Mouse (Mus musculus): ENCODE measurements at regions not wholly inside any gene's neighbourhood (a gene's known extent, or its start where the extent isn't known, plus 50 kb on each side); places are given as distances from the start of the nearest gene placed in this dataset.

- no peaks in the 10 kb centered on the region for H3K9me3 ChIP-seq (replicated peaks)
- peaks cover 11% of the 10 kb centered on the region; the same call in 1 of the 2 replicates for H3K27me3 ChIP-seq (ENCODE audit: insufficient read depth, low read length)
- H3K36me3 ChIP-seq (replicated peaks) = no peaks in the 10 kb centered on the region
- H3K4me3 ChIP-seq (ENCODE audit: low read depth, low read length) = no peak overlapping the region
- ATAC-seq (ENCODE audit: extremely low read depth, insufficient number of reproducible peaks, low FRiP score, poor library complexity, severe bottlenecking) = no peak
- no peak for DNase-seq (ENCODE audit: low spot score)
- H3K4me1 ChIP-seq (ENCODE audit: insufficient read depth, low read depth, low read length) = peaks cover 49% of the 10 kb centered on the region
- TF ChIP-seq GATA2 (IDR thresholded peaks at IDR 0.05; ENCODE audit: borderline replicate concordance, low read depth, low read length) (no peak), GATA1 (IDR thresholded peaks at IDR 0.05; ENCODE audit: borderline replicate concordance, low read length) (no peak), POLR2AphosphoS5 (IDR thresholded peaks at IDR 0.05; ENCODE audit: insufficient replicate concordance, low read depth, low read length) (no peak), TAL1 (conservative IDR thresholded peaks at IDR 0.05; ENCODE audit: low read depth, low read length) (no peak), CTCF (IDR thresholded peaks at IDR 0.05; ENCODE audit: low read depth, low read length) (no peak)
Observed at GRCm38 (mm10) chr8:26688745-26689478, 288.2 kb upstream of the Zfp703 start.

GRCm38 (mm10) chr8:26689479-26690177 is 287.5 kb upstream of the Zfp703 start:
- H3K4me1 ChIP-seq (ENCODE audit: insufficient read depth, low read depth, low read length) = peaks cover 45% of the 10 kb centered on the region
- no peaks in the 10 kb centered on the region for H3K9me3 ChIP-seq (replicated peaks)
- ATAC-seq (ENCODE audit: extremely low read depth, insufficient number of reproducible peaks, low FRiP score, poor library complexity, severe bottlenecking) (no peak), DNase-seq (ENCODE audit: low spot score) (no peak)
- no peak for TF ChIP-seq CTCF (IDR thresholded peaks at IDR 0.05; ENCODE audit: low read depth, low read length)
- no peak for TF ChIP-seq GATA2 (IDR thresholded peaks at IDR 0.05; ENCODE audit: borderline replicate concordance, low read depth, low read length)
- TF ChIP-seq GATA1 (IDR thresholded peaks at IDR 0.05; ENCODE audit: borderline replicate concordance, low read length) = no peak
- TF ChIP-seq TAL1 (conservative IDR thresholded peaks at IDR 0.05; ENCODE audit: low read depth, low read length) = no peak
- TF ChIP-seq POLR2AphosphoS5 (IDR thresholded peaks at IDR 0.05; ENCODE audit: insufficient replicate concordance, low read depth, low read length) = no peak
- no peaks in the 10 kb centered on the region for H3K36me3 ChIP-seq (replicated peaks)
- no peak overlapping the region for H3K4me3 ChIP-seq (ENCODE audit: low read depth, low read length)
- H3K27me3 ChIP-seq (ENCODE audit: insufficient read depth, low read length) = peaks cover 8% of the 10 kb centered on the region; the same call in 1 of the 2 replicates

GRCm38 (mm10) chr8:26690178-26690735 is 286.9 kb upstream of the Zfp703 start:
- Histone ChIP-seq H3K27me3 (ENCODE audit: insufficient read depth, low read length) (peaks cover 8% of the 10 kb centered on the region; the same call in 1 of the 2 replicates), H3K4me1 (ENCODE audit: insufficient read depth, low read depth, low read length) (peaks cover 42% of the 10 kb centered on the region), H3K9me3 (replicated peaks) (no peaks in the 10 kb centered on the region), H3K36me3 (replicated peaks) (no peaks in the 10 kb centered on the region), H3K4me3 (ENCODE audit: low read depth, low read length) (no peak overlapping the region)
- DNase-seq (ENCODE audit: low spot score) = no peak
- ATAC-seq (ENCODE audit: extremely low read depth, insufficient number of reproducible peaks, low FRiP score, poor library complexity, severe bottlenecking) = no peak
- no peak for TF ChIP-seq POLR2AphosphoS5 (IDR thresholded peaks at IDR 0.05; ENCODE audit: insufficient replicate concordance, low read depth, low read length)

- no peak for ATAC-seq (ENCODE audit: extremely low read depth, insufficient number of reproducible peaks, low FRiP score, poor library complexity, severe bottlenecking)
- no peak for TF ChIP-seq CTCF (IDR thresholded peaks at IDR 0.05; ENCODE audit: low read depth, low read length)
- no peak for TF ChIP-seq GATA2 (IDR thresholded peaks at IDR 0.05; ENCODE audit: borderline replicate concordance, low read depth, low read length)
- TF ChIP-seq POLR2AphosphoS5 (IDR thresholded peaks at IDR 0.05; ENCODE audit: insufficient replicate concordance, low read depth, low read length) = no peak
- TF ChIP-seq GATA1 (IDR thresholded peaks at IDR 0.05; ENCODE audit: borderline replicate concordance, low read length) = no peak
- no peak for TF ChIP-seq TAL1 (conservative IDR thresholded peaks at IDR 0.05; ENCODE audit: low read depth, low read length)
- no peaks in the 10 kb centered on the region for H3K36me3 ChIP-seq (replicated peaks)
- no peak overlapping the region for H3K4me3 ChIP-seq (ENCODE audit: low read depth, low read length)
- peaks cover 14% of the 10 kb centered on the region for H3K4me1 ChIP-seq (ENCODE audit: insufficient read depth, low read depth, low read length)
- no peak for DNase-seq (ENCODE audit: low spot score)
- peaks cover 10% of the 10 kb centered on the region; the same call in 1 of the 2 replicates for H3K27me3 ChIP-seq (ENCODE audit: insufficient read depth, low read length)
- peaks cover 7% of the 10 kb centered on the region for H3K9me3 ChIP-seq (replicated peaks)
Observed at GRCm38 (mm10) chr8:26697579-26698084, 279.5 kb upstream of the Zfp703 start.

- H3K4me3 ChIP-seq (ENCODE audit: low read depth, low read length) = no peak overlapping the region
- peaks cover 15% of the 10 kb centered on the region for H3K4me1 ChIP-seq (ENCODE audit: insufficient read depth, low read depth, low read length)
- H3K27me3 ChIP-seq (ENCODE audit: insufficient read depth, low read length) = peaks cover 6% of the 10 kb centered on the region; the same call in 1 of the 2 replicates
- peaks cover 7% of the 10 kb centered on the region for H3K9me3 ChIP-seq (replicated peaks)
- no peak for DNase-seq (ENCODE audit: low spot score)
- H3K36me3 ChIP-seq (replicated peaks) = no peaks in the 10 kb centered on the region
- TF ChIP-seq TAL1 (conservative IDR thresholded peaks at IDR 0.05; ENCODE audit: low read depth, low read length) (no peak), POLR2AphosphoS5 (IDR thresholded peaks at IDR 0.05; ENCODE audit: insufficient replicate concordance, low read depth, low read length) (no peak), GATA2 (IDR thresholded peaks at IDR 0.05; ENCODE audit: borderline replicate concordance, low read depth, low read length) (no peak), CTCF (IDR thresholded peaks at IDR 0.05; ENCODE audit: low read depth, low read length) (no peak), GATA1 (IDR thresholded peaks at IDR 0.05; ENCODE audit: borderline replicate concordance, low read length) (no peak)
- no peak for ATAC-seq (ENCODE audit: extremely low read depth, insufficient number of reproducible peaks, low FRiP score, poor library complexity, severe bottlenecking)
Observed at GRCm38 (mm10) chr8:26698580-26698979, 278.5 kb upstream of the Zfp703 start.
